Mouse (Mus musculus) heart, adult 2 months (tissue): Measurements from ENCODE around the gene P2rx4. TPM values are rescaled to one million over a fixed set of nuclear protein-coding genes. Genes with fewer than 3 reads are reported as not detected.

Experiments used
- DNase-seq, 2 experiments: peaks; one replicate each; pipeline ENCODE4 v3.0.0; 2021
- H3K27ac ChIP-seq: fragments of 200-600 bp; 2 replicates; pipeline ENCODE4 v1.8.1; 2022
- H3K27me3 ChIP-seq: fragments of 200-500 bp; 2 replicates; pipeline ENCODE4 v1.6.1; 2012; ENCODE audit warnings: mild to moderate bottlenecking, low read length, inconsistent platforms, mixed read lengths; ENCODE audit not compliant: control insufficient read depth, insufficient read depth
- H3K36me3 ChIP-seq: fragments of 200-500 bp; 2 replicates; pipeline ENCODE4 v1.6.1; 2012; ENCODE audit warnings: low read length, inconsistent platforms; ENCODE audit not compliant: control insufficient read depth, insufficient read depth
- H3K4me1 ChIP-seq: fragments of 200-500 bp; 2 replicates; pipeline ENCODE4 v1.6.1; 2011; ENCODE audit warnings: low read length; ENCODE audit not compliant: control insufficient read depth, insufficient read depth
- H3K4me3 ChIP-seq: fragments of 200-600 bp; 2 replicates; pipeline ENCODE4 v1.8.1; 2022
- H3K79me2 ChIP-seq: fragments of 200-500 bp; replicated peaks from 2 replicates; pipeline ENCODE4 v1.6.1; 2012; ENCODE audit warnings: mild to moderate bottlenecking, inconsistent platforms, low read length, moderate library complexity, mixed read lengths; ENCODE audit not compliant: control insufficient read depth, insufficient read depth
- H3K9ac ChIP-seq: fragments of 200-500 bp; 2 replicates; pipeline ENCODE4 v1.6.1; 2012; ENCODE audit warnings: low read depth, mild to moderate bottlenecking, control low read depth, inconsistent platforms, low read length, mixed read lengths
- CTCF ChIP-seq: fragments of 200-600 bp; IDR thresholded peaks from 2 replicates; pipeline ENCODE4 v1.8.1; 2022; ENCODE audit warnings: antibody characterized with exemption, mild to moderate bottlenecking, moderate library complexity
- EP300 ChIP-seq: fragments of 200-500 bp; IDR thresholded peaks from 2 replicates; pipeline ENCODE4 v1.6.1; 2011; ENCODE audit warnings: low read depth, low read length, control low read depth; ENCODE audit not compliant: insufficient read depth
- POLR2A ChIP-seq: fragments of 200-500 bp; IDR thresholded peaks from 2 replicates; pipeline ENCODE4 v1.6.1; 2011; ENCODE audit warnings: mild to moderate bottlenecking, low read depth, low read length, control low read depth; ENCODE audit not compliant: insufficient read depth
- WGBS: fragments of 180-500 bp; shearing (Covaris S2); methylation state at CpG from one replicate; pipeline ENCODE4 v1.1.7; 2018; 5-methylcytosine and 5-hydroxymethylcytosine counted together
- intact Hi-C: fragments of 180-260 bp; cut with DNase I; formaldehyde crosslinking; loops from one replicate; pipeline ENCODE4 v1.15.1; 2025
- polyA plus RNA-seq: library from polyadenylated mRNA; depleted of rRNA; stranded (reverse); fragments of >200 nt; gene quantifications from 2 replicates; pipeline ENCODE4 v1.2.3, GENCODE M21; 2012
- total RNA-seq, 2 experiments: library from RNA; stranded (reverse); gene quantifications; 2 replicates each; pipeline ENCODE4 v1.2.3; 2021

P2rx4 gene
- total and polyA plus RNA-seq, 3 experiments = 17.4 to 28.9 (median 19.0) TPM

- no peaks in the 10 kb centered on the region for H3K79me2 ChIP-seq
- no peak overlapping the region for H3K9ac ChIP-seq
- no peak overlapping the region for H3K4me3 ChIP-seq
- no peak overlapping the region for H3K27ac ChIP-seq
- H3K36me3 ChIP-seq = no peaks in the 10 kb centered on the region
- intact Hi-C loops = no loop called here
- H3K27me3 ChIP-seq = no peaks in the 10 kb centered on the region
- DNase-seq = no peak
- TF ChIP-seq CTCF (no peak), EP300 (no peak), POLR2A (no peak)
- H3K4me1 ChIP-seq = no peaks in the 10 kb centered on the region
- WGBS = 72% methylated on average over 16 of the region's 16 CpGs
Measured at GRCm38 (mm10) chr5:122754477-122754876, 47.1 kb downstream of the P2rx4 start.

- Histone ChIP-seq H3K27me3 (no peaks in the 10 kb centered on the region), H3K79me2 (no peaks in the 10 kb centered on the region), H3K4me1 (no peaks in the 10 kb centered on the region), H3K27ac (no peak overlapping the region), H3K36me3 (no peaks in the 10 kb centered on the region), H3K9ac (no peak overlapping the region), H3K4me3 (no peak overlapping the region)
- TF ChIP-seq POLR2A (no peak), EP300 (no peak), CTCF (no peak)
- DNase-seq = no peak
- 94% methylated on average over 4 of the region's 4 CpGs for WGBS
- intact Hi-C loops = no loop called here
Measured at GRCm38 (mm10) chr5:122755620-122756019, 48.3 kb downstream of the P2rx4 start.

GRCm38 (mm10) chr5:122756144-122756543 lies 48.8 kb downstream of the P2rx4 start:
- Histone ChIP-seq H3K27ac (no peak overlapping the region), H3K9ac (no peak overlapping the region), H3K4me1 (peaks cover 2% of the 10 kb centered on the region), H3K36me3 (no peaks in the 10 kb centered on the region; the same call in 1 of the 2 replicates), H3K27me3 (no peaks in the 10 kb centered on the region), H3K79me2 (no peaks in the 10 kb centered on the region), H3K4me3 (no peak overlapping the region)
- TF ChIP-seq POLR2A = no peak
- TF ChIP-seq EP300 = no peak
- TF ChIP-seq CTCF = no peak
- no peak for DNase-seq
- intact Hi-C loops = no loop called here
- 84% methylated on average over 6 of the region's 6 CpGs for WGBS

GRCm38 (mm10) chr5:122756680-122757079 lies 49.3 kb downstream of the P2rx4 start:
- Histone ChIP-seq H3K4me3 (no peak overlapping the region), H3K36me3 (no peaks in the 10 kb centered on the region; the same call in 1 of the 2 replicates), H3K4me1 (peaks cover 3% of the 10 kb centered on the region), H3K79me2 (no peaks in the 10 kb centered on the region), H3K9ac (no peak overlapping the region), H3K27me3 (no peaks in the 10 kb centered on the region), H3K27ac (no peak overlapping the region)
- intact Hi-C loops = no loop called here
- peak; percentile 8; the same call in 1 of the 2 replicates for TF ChIP-seq CTCF
- no peak for TF ChIP-seq EP300
- peak; percentile 69 to 77 for DNase-seq
- 67% methylated on average over 7 of the region's 7 CpGs for WGBS

- Histone ChIP-seq H3K4me3 (no peak overlapping the region), H3K9ac (peak overlapping the region; percentile 23; the same call in 1 of the 2 replicates), H3K27me3 (no peaks in the 10 kb centered on the region), H3K4me1 (peaks cover 3% of the 10 kb centered on the region), H3K79me2 (no peaks in the 10 kb centered on the region; the same call in 1 of the 2 replicates), H3K36me3 (no peaks in the 10 kb centered on the region; the same call in 1 of the 2 replicates), H3K27ac (no peak overlapping the region)
- 63% methylated on average over 29 of the region's 29 CpGs for WGBS
- TF ChIP-seq POLR2A = no peak
- TF ChIP-seq CTCF = no peak
- TF ChIP-seq EP300 = no peak
- DNase-seq = peak; percentile 27
- intact Hi-C loops = no loop called here
Measured at GRCm38 (mm10) chr5:122763271-122764031, 56.1 kb downstream of the P2rx4 start.

GRCm38 (mm10) chr5:122764032-122764464 lies 56.7 kb downstream of the P2rx4 start:
- TF ChIP-seq CTCF (peak; percentile 59), POLR2A (no peak)
- Histone ChIP-seq H3K27me3 (no peaks in the 10 kb centered on the region), H3K4me3 (no peak overlapping the region), H3K36me3 (no peaks in the 10 kb centered on the region; the same call in 1 of the 2 replicates), H3K4me1 (peaks cover 3% of the 10 kb centered on the region), H3K79me2 (no peaks in the 10 kb centered on the region; the same call in 1 of the 2 replicates), H3K9ac (no peak overlapping the region), H3K27ac (no peak overlapping the region)
- WGBS = 46% methylated on average over 10 of the region's 10 CpGs
- peak; percentile 40 to 59 for DNase-seq
- intact Hi-C loops = no loop called here
